Mouse (Mus musculus) CH12.LX (cell line): ENCODE data around the gene Ankrd28. TPM values are rescaled to one million over a fixed set of nuclear protein-coding genes. Genes with fewer than 3 reads are reported as not detected.
A peak's percentile ranks its signal among the peaks of the same experiment; 100 is the strongest.

Source experiments
- DNase-seq: peaks from one replicate; pipeline ENCODE4 v3.0.0-alpha.2; 2013; ENCODE audit errors: extremely low read depth
- H3K27ac ChIP-seq: 2 replicates; pipeline ENCODE4 v1.5.1; 2012; ENCODE audit warnings: low read depth, mild to moderate bottlenecking, control low read depth, moderate library complexity; ENCODE audit not compliant: insufficient read depth
- H3K27me3 ChIP-seq: replicated peaks from 2 replicates; pipeline ENCODE3; 2012; ENCODE audit warnings: inconsistent platforms
- H3K36me3 ChIP-seq, 2 experiments: replicated peaks in 1 of 2; 2 replicates each; pipeline versions ENCODE3 to v1.6.1; 2012; ENCODE audit warnings: inconsistent platforms in 1 of 2, low read length in 1 of 2, mild to moderate bottlenecking in 1 of 2, mixed read lengths in 1 of 2, moderate library complexity in 1 of 2; ENCODE audit not compliant: control insufficient read depth in 1 of 2, insufficient read depth in 1 of 2
- H3K4me1 ChIP-seq, 2 experiments: 2 replicates each; pipeline ENCODE4 v1.6.1; 2012; ENCODE audit warnings: inconsistent platforms in 1 of 2, moderate library complexity in 1 of 2; ENCODE audit not compliant: insufficient read depth in 2 of 2, control insufficient read depth in 1 of 2
- H3K4me2 ChIP-seq: 2 replicates; pipeline ENCODE4 v1.6.1; 2012; ENCODE audit warnings: low read depth, mild to moderate bottlenecking, control low read depth; ENCODE audit not compliant: poor library complexity, insufficient read depth, severe bottlenecking
- H3K4me3 ChIP-seq, 3 experiments: fragments of 150-350 bp in 1 of 3; sonication (generic) in 1 of 3; replicated peaks in 1 of 3; 2 replicates each; pipeline versions ENCODE3 to v1.5.1; 2011 to 2012; ENCODE audit warnings: low read depth in 2 of 3, low read length in 2 of 3, mild to moderate bottlenecking in 2 of 3, moderate library complexity in 2 of 3, control low read depth in 1 of 3, improper control_type of control experiment in 1 of 3, inconsistent platforms in 1 of 3, mixed read lengths in 1 of 3; ENCODE audit not compliant: poor library complexity in 1 of 3
- H3K79me2 ChIP-seq: replicated peaks from 2 replicates; pipeline ENCODE4 v1.6.1; 2012; ENCODE audit warnings: mild to moderate bottlenecking, moderate library complexity; ENCODE audit not compliant: control insufficient read depth, poor library complexity, insufficient read depth, severe bottlenecking; ENCODE audit errors: extremely low read depth
- H3K9ac ChIP-seq: 2 replicates; pipeline ENCODE4 v1.6.1; 2012; ENCODE audit warnings: low read depth, mild to moderate bottlenecking, control low read depth, moderate library complexity; ENCODE audit not compliant: insufficient read depth
- H3K9me3 ChIP-seq: replicated peaks from 2 replicates; pipeline ENCODE3; 2012; ENCODE audit warnings: low read length, inconsistent platforms, mixed read lengths
- BHLHE40 ChIP-seq: IDR thresholded peaks from 2 replicates; pipeline ENCODE4 v1.6.1; 2011; ENCODE audit warnings: mild to moderate bottlenecking, low read depth, low read length, improper control_type of control experiment
- CHD1 ChIP-seq: IDR thresholded peaks from 2 replicates; pipeline ENCODE4 v1.6.1; 2012; ENCODE audit warnings: low read depth, low read length, improper control_type of control experiment, inconsistent platforms
- CHD2 ChIP-seq: IDR thresholded peaks from 2 replicates; pipeline ENCODE4 v1.6.1; 2011; ENCODE audit warnings: low read length, improper control_type of control experiment
- CTCF ChIP-seq, 2 experiments: IDR thresholded peaks in 1 of 2; conservative IDR thresholded peaks in 1 of 2; 2 replicates each; pipeline ENCODE4 v1.5.1; 2011 to 2012; ENCODE audit warnings: low read depth in 2 of 2, low read length in 2 of 2, improper control_type of control experiment in 1 of 2, inconsistent platforms in 1 of 2, mild to moderate bottlenecking in 1 of 2, moderate library complexity in 1 of 2
- E2F4 ChIP-seq: IDR thresholded peaks from 2 replicates; pipeline ENCODE4 v1.6.1; 2011; ENCODE audit warnings: low read depth, low read length, improper control_type of control experiment; ENCODE audit not compliant: insufficient replicate concordance
- EP300 ChIP-seq: IDR thresholded peaks from 2 replicates; pipeline ENCODE4 v1.6.1; 2011; ENCODE audit warnings: low read length, improper control_type of control experiment
- ETS1 ChIP-seq: conservative IDR thresholded peaks from 2 replicates; pipeline ENCODE4 v1.6.1; 2012; ENCODE audit warnings: low read depth, mild to moderate bottlenecking, inconsistent platforms, low read length, improper control_type of control experiment, moderate library complexity
- HCFC1 ChIP-seq: IDR thresholded peaks from 2 replicates; pipeline ENCODE4 v1.6.1; 2012; ENCODE audit warnings: low read depth, mild to moderate bottlenecking, inconsistent platforms, low read length, improper control_type of control experiment
- IRF4 ChIP-seq: IDR thresholded peaks from 2 replicates; pipeline ENCODE4 v1.6.1; 2014; ENCODE audit warnings: low read depth, mild to moderate bottlenecking, inconsistent platforms, low read length, improper control_type of control experiment
- JUN ChIP-seq: IDR thresholded peaks from 2 replicates; pipeline ENCODE4 v1.6.1; 2011; ENCODE audit warnings: low read depth, mild to moderate bottlenecking, low read length, improper control_type of control experiment, moderate library complexity; ENCODE audit not compliant: insufficient read depth
- KAT2A ChIP-seq: IDR thresholded peaks from 2 replicates; pipeline ENCODE4 v1.6.1; 2012; ENCODE audit warnings: low read length, improper control_type of control experiment, inconsistent platforms; ENCODE audit not compliant: insufficient replicate concordance
- MAFK ChIP-seq: IDR thresholded peaks from 2 replicates; pipeline ENCODE4 v1.6.1; 2011; ENCODE audit warnings: low read length, improper control_type of control experiment; ENCODE audit not compliant: insufficient replicate concordance
- MAX ChIP-seq: IDR thresholded peaks from 2 replicates; pipeline ENCODE4 v1.6.1; 2011; ENCODE audit warnings: low read length, improper control_type of control experiment
- MAZ ChIP-seq: IDR thresholded peaks from 2 replicates; pipeline ENCODE4 v1.6.1; 2012; ENCODE audit warnings: low read depth, mild to moderate bottlenecking, inconsistent platforms, low read length, improper control_type of control experiment, moderate library complexity
- MXI1 ChIP-seq: IDR thresholded peaks from 2 replicates; pipeline ENCODE4 v1.6.1; 2011; ENCODE audit warnings: mild to moderate bottlenecking, low read depth, low read length, improper control_type of control experiment
- MYC ChIP-seq: IDR thresholded peaks from 2 replicates; pipeline ENCODE4 v1.6.1; 2011; ENCODE audit warnings: low read depth, mild to moderate bottlenecking, improper control_type of control experiment, low read length
- NELFE ChIP-seq: IDR thresholded peaks from 2 replicates; pipeline ENCODE4 v1.6.1; 2011; ENCODE audit warnings: low read depth, low read length, improper control_type of control experiment
- NRF1 ChIP-seq: IDR thresholded peaks from 2 replicates; pipeline ENCODE4 v1.6.1; 2014; ENCODE audit warnings: low read depth, mild to moderate bottlenecking, inconsistent platforms, low read length, improper control_type of control experiment, moderate library complexity
- PAX5 ChIP-seq: IDR thresholded peaks from 2 replicates; pipeline ENCODE4 v1.6.1; 2012; ENCODE audit warnings: low read length, inconsistent platforms, mixed read lengths
- POLR2AphosphoS2 ChIP-seq: IDR thresholded peaks from 2 replicates; pipeline ENCODE4 v1.6.1; 2011; ENCODE audit warnings: low read depth, low read length, improper control_type of control experiment
- RAD21 ChIP-seq: IDR thresholded peaks from 2 replicates; pipeline ENCODE4 v1.6.1; 2011; ENCODE audit warnings: low read depth, mild to moderate bottlenecking, low read length, improper control_type of control experiment, moderate library complexity
- RCOR1 ChIP-seq: conservative IDR thresholded peaks from 2 replicates; pipeline ENCODE4 v1.6.1; 2012; ENCODE audit warnings: low read depth, mild to moderate bottlenecking, inconsistent platforms, low read length, improper control_type of control experiment
- SIN3A ChIP-seq: IDR thresholded peaks from 2 replicates; pipeline ENCODE4 v1.6.1; 2012; ENCODE audit warnings: low read length, improper control_type of control experiment, inconsistent platforms
- SMC3 ChIP-seq: IDR thresholded peaks from 2 replicates; pipeline ENCODE4 v1.6.1; 2011; ENCODE audit warnings: low read depth, low read length, improper control_type of control experiment
- TBP ChIP-seq: conservative IDR thresholded peaks from 2 replicates; pipeline ENCODE4 v1.6.1; 2011; ENCODE audit warnings: low read depth, low read length, improper control_type of control experiment
- TCF12 ChIP-seq: IDR thresholded peaks from 2 replicates; pipeline ENCODE4 v1.6.1; 2014; ENCODE audit warnings: low read depth, mild to moderate bottlenecking, inconsistent platforms, low read length, improper control_type of control experiment
- UBTF ChIP-seq: IDR thresholded peaks from 2 replicates; pipeline ENCODE4 v1.6.1; 2012; ENCODE audit warnings: low read depth, mild to moderate bottlenecking, inconsistent platforms, low read length, improper control_type of control experiment, moderate library complexity
- USF1 ChIP-seq: IDR thresholded peaks from 2 replicates; pipeline ENCODE4 v1.6.1; 2014; ENCODE audit warnings: low read depth, mild to moderate bottlenecking, inconsistent platforms, low read length, improper control_type of control experiment
- ZMIZ1 ChIP-seq: IDR thresholded peaks from 2 replicates; pipeline ENCODE4 v1.6.1; 2012; ENCODE audit warnings: low read depth, mild to moderate bottlenecking, inconsistent platforms, low read length, improper control_type of control experiment
- ZNF384 ChIP-seq: IDR thresholded peaks from 2 replicates; pipeline ENCODE4 v1.6.1; 2012; ENCODE audit warnings: low read depth, low read length, improper control_type of control experiment, inconsistent platforms
- dilution Hi-C: fragments of 300-500 bp; cut with MboI; formaldehyde crosslinking; loops from 2 replicates; pipeline ENCODE4 v1.14.3; 2020; ENCODE audit warnings: low sequenced_read_pairs; ENCODE audit not compliant: extremely low pct_unique_long_range_greater_than_20kb, extremely low pct_ligation_motif_present
- in situ Hi-C: fragments of 300-500 bp; cut with MboI; formaldehyde crosslinking; loops from 3 replicates; pipeline ENCODE4 v1.14.3; 2019; ENCODE audit warnings: low sequenced_read_pairs, low pct_ligation_motif_present, low pct_unique_long_range_greater_than_20kb, mixed read lengths
- polyA plus RNA-seq: library from polyadenylated mRNA; unstranded; fragments of >175 nt; gene quantifications from 2 replicates; pipeline ENCODE4 v1.2.1, GENCODE M21; 2012; ENCODE audit warnings: low read depth; ENCODE audit not compliant: insufficient read length
- total RNA-seq, 2 experiments: library from RNA; depleted of rRNA; stranded (reverse); fragments of 300-350 nt in 1 of 2; fragments of >200 nt in 1 of 2; gene quantifications; 2 replicates each; pipeline ENCODE4 v1.2.3; 2012 to 2014

The Ankrd28 gene
- total and polyA plus RNA-seq, 3 experiments = 7.3 to 15.0 (median 14.9) TPM

DNA sequence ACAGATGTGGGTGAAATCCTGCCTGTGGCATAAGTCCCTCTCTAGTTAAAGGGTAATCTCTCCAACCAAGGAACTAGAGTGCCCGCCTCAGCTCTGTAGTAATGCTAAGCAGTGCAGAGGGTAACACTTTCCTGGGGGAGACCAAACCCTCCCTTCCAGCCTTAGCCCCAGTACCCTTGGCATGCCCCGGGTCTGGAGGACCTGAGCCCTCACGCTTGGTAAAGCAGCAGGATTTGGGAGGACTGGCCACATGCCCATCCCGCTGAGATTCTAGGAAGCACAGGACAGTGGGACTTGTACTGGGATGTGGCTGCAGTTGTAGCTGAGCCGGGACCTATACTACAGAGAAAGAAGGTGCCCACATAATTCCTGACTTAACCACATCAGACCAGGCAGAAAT lies 175.6 kb downstream of the Ankrd28 start:
- Histone ChIP-seq H3K79me2 (no peaks in the 10 kb centered on the region; the same call in 1 of the 2 replicates), H3K9me3 (peaks cover 3% of the 10 kb centered on the region), H3K27ac (no peak overlapping the region), H3K36me3 (peaks cover 0 to 8% of the 10 kb centered on the region in 2 experiments), H3K4me1 (peaks cover 35 to 75% of the 10 kb centered on the region in 2 experiments), H3K4me3 (no peak overlapping the region), H3K4me2 (no peak overlapping the region), H3K27me3 (no peaks in the 10 kb centered on the region), H3K9ac (no peak overlapping the region)
- TF ChIP-seq MXI1 (no peak), MAFK (no peak), NELFE (no peak), RCOR1 (no peak), ZMIZ1 (no peak), USF1 (no peak)
- in situ Hi-C loops = loop anchor here (5.0 to 10.0 kb wide), 3 partner anchors 127 to 430 kb away; partner anchors contain the start of genes Dph3 and Oxnad1
- DNase-seq = no peak
- dilution Hi-C loops = no loop called here

DNA sequence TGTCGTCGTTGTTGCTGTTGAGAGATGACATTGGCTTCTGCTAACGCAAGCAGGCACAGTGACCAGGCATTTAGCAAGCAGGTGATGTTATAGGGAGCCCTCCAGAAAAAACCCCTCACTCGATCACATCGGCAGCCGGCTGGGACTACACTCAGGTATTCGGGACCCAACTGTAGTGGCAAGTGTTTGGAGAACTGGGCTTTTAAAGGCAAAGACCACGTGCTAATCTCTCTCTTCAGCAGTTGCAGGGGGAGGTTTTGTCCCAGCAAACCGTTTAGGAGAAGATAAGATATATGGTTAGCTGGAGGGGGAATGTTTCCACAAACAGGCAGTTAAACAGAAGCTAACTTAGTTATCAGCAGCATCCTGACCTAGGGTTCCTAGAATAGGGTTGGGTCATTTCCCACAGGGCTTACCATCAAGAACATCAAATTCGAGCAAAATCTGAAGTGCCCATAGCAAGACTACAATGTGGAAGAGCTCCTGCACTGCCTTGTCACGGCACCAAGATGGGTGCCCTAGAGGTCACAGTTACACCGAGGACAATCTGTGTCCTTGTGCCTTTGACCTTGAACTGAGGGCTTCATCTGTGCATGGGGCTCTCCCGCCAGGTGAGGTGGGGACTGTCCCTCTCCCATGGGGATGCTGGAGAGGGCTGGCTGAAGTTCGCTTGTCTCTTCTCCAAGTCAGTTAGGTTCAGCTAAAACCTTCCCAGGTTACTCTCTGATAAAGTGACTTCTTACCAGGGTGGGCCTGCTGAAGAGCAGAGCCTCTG lies 177.2 kb downstream of the Ankrd28 start:
- Histone ChIP-seq H3K4me2 (peak overlapping the region; percentile 67), H3K36me3 (peaks cover 0 to 6% of the 10 kb centered on the region in 2 experiments), H3K9me3 (peaks cover 3% of the 10 kb centered on the region), H3K4me1 (peaks cover 27 to 60% of the 10 kb centered on the region in 2 experiments), H3K27me3 (no peaks in the 10 kb centered on the region), H3K27ac (peak overlapping the region; percentile 29), H3K4me3 (peak overlapping the region in 1 of 3 experiments; percentile 34), H3K9ac (peak overlapping the region; percentile 51; the same call in 1 of the 2 replicates), H3K79me2 (no peaks in the 10 kb centered on the region; the same call in 1 of the 2 replicates)
- in situ Hi-C loops (loop anchor here (5.0 to 10.0 kb wide), 3 partner anchors 129 to 432 kb away; partner anchors contain the start of genes Dph3 and Oxnad1), dilution Hi-C loops (no loop called here)
- peak; percentile 91 for DNase-seq
- TF ChIP-seq SIN3A = peak; percentile 57; the same call in 1 of the 2 replicates
- TF ChIP-seq EP300 = peak; percentile 51
- 0 out of 2 replicates have a peak, but pooled peaks have one; percentile 19 for TF ChIP-seq E2F4
- no peak for TF ChIP-seq MAZ
- TF ChIP-seq PAX5 = no peak
- TF ChIP-seq NRF1 = no peak
- peak; percentile 51 for TF ChIP-seq TBP
- TF ChIP-seq BHLHE40 = no peak; the same call in 1 of the 2 replicates
- no peak for TF ChIP-seq UBTF
- TF ChIP-seq USF1 = no peak
- TF ChIP-seq CHD2 = no peak
- 0 out of 2 replicates have a peak, but pooled peaks have one; percentile 26 for TF ChIP-seq KAT2A
- no peak for TF ChIP-seq JUN
- TF ChIP-seq CHD1 = no peak
- TF ChIP-seq RAD21 = no peak
- TF ChIP-seq POLR2AphosphoS2 = no peak
- TF ChIP-seq ETS1 = peak; percentile 44; the same call in 1 of the 2 replicates
- peak; percentile 58; the same call in 1 of the 2 replicates for TF ChIP-seq TCF12
- TF ChIP-seq HCFC1 = no peak
- TF ChIP-seq IRF4 = peak; percentile 54
- TF ChIP-seq ZNF384 = no peak
- TF ChIP-seq MAFK = no peak
- peak; percentile 64 for TF ChIP-seq MYC
- no peak for TF ChIP-seq SMC3
- TF ChIP-seq MAX = peak; percentile 84
- peak; percentile 36 for TF ChIP-seq ZMIZ1
- no peak for TF ChIP-seq CTCF (conservative IDR thresholded peaks at IDR 0.05 in 1 of 2, IDR thresholded peaks at IDR 0.05 in 1 of 2; ENCODE audit: low read depth in 2 of 2, low read length in 2 of 2)
- peak; percentile 77 for TF ChIP-seq MXI1
